In genomic region chr5:52539483-52539882, GRCm38 (mm10) we compare ENCODE assay signal across 17 mouse cellular contexts. TPM values are rescaled to one million over a fixed set of nuclear protein-coding genes. Genes with fewer than 3 reads are reported as not detected.
DNase-seq lines count a peak whose midpoint lies in the region; ATAC-seq and TF ChIP-seq lines count a peak whose summit lies in the region.
"Had no signal": no experiment of that assay in that cellular context is flagged by ENCODE, and none has a peak within 500 bp of the region (broad histone marks: within the 10 kb centered on the region; RNA-seq: fewer than 3 reads in every experiment).

No protein-coding gene starts in this region.

- DNase-seq in gastrocnemius, postnatal 25 days: peak; percentile 15
- DNase-seq in gastrocnemius, postnatal 36 days: no peak
- DNase-seq in kidney, postnatal 0 days (ENCODE audit: low spot score): peak; percentile 83
- no peak for DNase-seq in kidney, adult 11 months
- peak; percentile 18 to 38 for DNase-seq in heart, postnatal 14 days
- DNase-seq in cerebellum, adult 2 months: no peak
- DNase-seq in cerebellum, postnatal 14 days: no peak
- DNase-seq: cerebellum, adult 18-20 months; embryo, embryonic 11 days; layer of hippocampus, adult 9-11 months; liver; right cerebral cortex, postnatal 4 days had no signal

- H3K4me3 ChIP-seq in kidney, postnatal 0 days (replicated peaks; ENCODE audit: low read depth, low read length): no peak overlapping the region
- H3K4me3 ChIP-seq in small intestine, adult 2 months (ENCODE audit: low read depth, low read length): no peak overlapping the region
- H3K4me3 ChIP-seq in cerebellum, adult 2 months (replicated peaks; ENCODE audit: insufficient read depth, low read depth, low read length): no peak overlapping the region
- H3K4me3 ChIP-seq: heart, adult 2 months; midbrain, embryonic 15.5 days; neural tube, embryonic 12.5 days had no signal

- no peak for TF ChIP-seq CTCF in kidney, postnatal 0 days (IDR thresholded peaks at IDR 0.05; ENCODE audit: low read depth)
- no peak for TF ChIP-seq CTCF in small intestine, adult 2 months (IDR thresholded peaks at IDR 0.05; ENCODE audit: extremely low read depth, insufficient read length, insufficient replicate concordance, low read depth, low read length)
- no peak for TF ChIP-seq CTCF in cerebellum, adult 2 months (IDR thresholded peaks at IDR 0.05; ENCODE audit: borderline replicate concordance, insufficient read depth, low read depth, low read length)

- H3K4me1 ChIP-seq in kidney, postnatal 0 days (replicated peaks; ENCODE audit: insufficient read depth, low read length): peaks cover 15% of the 10 kb centered on the region
- H3K4me1 ChIP-seq in small intestine, adult 2 months (ENCODE audit: control insufficient read depth, insufficient read depth, insufficient read length, low read length): peaks cover 3% of the 10 kb centered on the region; the same call in 1 of the 2 replicates
- no peaks in the 10 kb centered on the region for H3K4me1 ChIP-seq in cerebellum, adult 2 months (ENCODE audit: control insufficient read depth, insufficient read depth, low read length)
- H3K4me1 ChIP-seq: neural tube, embryonic 12.5 days had no signal

- ATAC-seq in kidney, postnatal 0 days (replicated peaks; ENCODE audit: low FRiP score, low read depth): no peak
- ATAC-seq: midbrain, embryonic 15.5 days; Patski had no signal

- H3K4me2 ChIP-seq in kidney, postnatal 0 days (ENCODE audit: low read length): no peak overlapping the region
- H3K4me2 ChIP-seq: midbrain, embryonic 15.5 days; neural tube, embryonic 12.5 days had no signal

- no peak overlapping the region for H3K27ac ChIP-seq in kidney, postnatal 0 days
- peak overlapping the region; percentile 34; the same call in 1 of the 2 replicates for H3K27ac ChIP-seq in small intestine, adult 2 months (ENCODE audit: insufficient read depth, low read depth, low read length)
- H3K27ac ChIP-seq in cerebellum, adult 2 months (ENCODE audit: insufficient read depth, low read length): no peak overlapping the region
- H3K27ac ChIP-seq: heart, adult 2 months; midbrain, embryonic 15.5 days; neural tube, embryonic 12.5 days had no signal

- H3K36me3 ChIP-seq in kidney, postnatal 0 days (ENCODE audit: insufficient read depth, low read length): no peaks in the 10 kb centered on the region
- H3K36me3 ChIP-seq in small intestine, adult 2 months (ENCODE audit: control insufficient read depth, insufficient read depth, low read length): no peaks in the 10 kb centered on the region
- H3K36me3 ChIP-seq: midbrain, embryonic 15.5 days; neural tube, embryonic 12.5 days had no signal

- H3K9me3 ChIP-seq in kidney, postnatal 0 days (replicated peaks; ENCODE audit: low read length): no peaks in the 10 kb centered on the region
- H3K9me3 ChIP-seq: midbrain, embryonic 15.5 days; neural tube, embryonic 12.5 days had no signal

- TF ChIP-seq POLR2A in small intestine, adult 2 months (IDR thresholded peaks at IDR 0.05; ENCODE audit: low read depth, low read length): no peak
- TF ChIP-seq POLR2A in cerebellum, adult 2 months (IDR thresholded peaks at IDR 0.05; ENCODE audit: borderline replicate concordance, insufficient read depth, low read length): no peak

- H3K9ac ChIP-seq in kidney, postnatal 0 days (ENCODE audit: low read depth, low read length): no peak overlapping the region
- H3K9ac ChIP-seq: midbrain, embryonic 15.5 days; neural tube, embryonic 12.5 days had no signal

- H3K27me3 ChIP-seq in kidney, postnatal 0 days (ENCODE audit: insufficient read depth, low read length): no peaks in the 10 kb centered on the region
- H3K27me3 ChIP-seq in small intestine, adult 2 months (ENCODE audit: control insufficient read depth, insufficient read depth, low read length): no peaks in the 10 kb centered on the region
- no peaks in the 10 kb centered on the region for H3K27me3 ChIP-seq in cerebellum, adult 2 months (ENCODE audit: control insufficient read depth, insufficient read depth, low read length)
- H3K27me3 ChIP-seq: midbrain, embryonic 15.5 days; neural tube, embryonic 12.5 days had no signal

- intact Hi-C loops in gastrocnemius, postnatal 36 days (cut with DNase I): no loop called here
- intact Hi-C loops in heart, postnatal 14 days (cut with DNase I): no loop called here

RNA-seq across cellular contexts. Expression of gene Lgi2, which starts 26.8 kb away (rescaled TPM):
- total RNA-seq in gastrocnemius, postnatal 25 days (2021): 1 to 10 TPM; 1.4 TPM
- 1 to 10 TPM; 1.3 to 1.9 TPM for total RNA-seq in gastrocnemius, postnatal 36 days (2021)
- polyA plus RNA-seq in kidney, postnatal 0 days (2015; fragmentation: Nextera tagmentation; extraction: Ambion mirVana): 3.8 and 4.2 TPM in 2 replicates
- 1 to 10 TPM in 1 of 2 experiments, under 1 TPM in 1; 0.93 to 1.0 TPM for total RNA-seq in heart, postnatal 14 days (2021)
- polyA plus RNA-seq in small intestine, adult 2 months (2012; rRNA removed): 0.47 and 0.86 TPM in 2 replicates
- 47.0 and 52.0 TPM in 2 replicates for polyA plus RNA-seq in cerebellum, adult 2 months (2012; rRNA removed)

Comparison
In these comparisons a context has a peak if more than half of its experiments do, and no peak if none do; other contexts are left out.
1. DNase-seq: peak in gastrocnemius, postnatal 25 days (single experiment), kidney, postnatal 0 days (single experiment) and heart, postnatal 14 days (2 of 2); none in gastrocnemius, postnatal 36 days (0 of 2), kidney, adult 11 months (single experiment), cerebellum, adult 2 months (0 of 2) and cerebellum, postnatal 14 days (0 of 2).